Mouse (Mus musculus): ENCODE measurements around the gene Svopl.

Gene Svopl

DNA sequence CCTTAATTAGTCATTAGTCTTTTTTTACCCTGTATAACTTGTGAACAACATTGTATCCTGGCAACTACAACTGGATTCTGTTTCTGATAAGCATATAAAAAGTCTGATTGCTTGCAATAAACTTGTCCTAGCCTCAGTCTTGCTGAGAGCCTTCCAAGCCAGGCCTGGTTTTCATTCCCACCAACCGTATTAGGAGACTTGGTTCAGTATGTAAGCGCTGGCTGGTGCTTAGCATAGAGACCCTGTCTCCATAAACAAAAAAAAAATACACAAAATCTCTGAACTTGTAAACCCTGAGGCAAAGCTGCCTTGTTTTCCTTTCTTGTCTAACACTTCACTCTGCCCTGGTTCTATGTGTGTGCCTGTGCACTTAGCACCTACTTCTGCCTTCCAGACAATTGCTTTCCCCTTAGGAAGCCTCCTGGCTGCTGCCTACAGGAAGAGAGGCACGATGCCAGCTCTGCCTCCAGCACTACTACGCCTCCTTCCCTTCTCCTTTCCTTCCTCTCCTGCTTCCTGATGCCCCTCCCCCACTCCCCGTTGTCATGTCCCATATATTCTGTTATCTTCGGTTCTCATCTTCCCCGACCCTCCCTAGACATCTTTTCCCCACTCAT lies 14.8 kb downstream of the Svopl start:
- DNase-seq (ENCODE audit: low spot score in 2 of 2): peak; percentile 26 to 34

DNA sequence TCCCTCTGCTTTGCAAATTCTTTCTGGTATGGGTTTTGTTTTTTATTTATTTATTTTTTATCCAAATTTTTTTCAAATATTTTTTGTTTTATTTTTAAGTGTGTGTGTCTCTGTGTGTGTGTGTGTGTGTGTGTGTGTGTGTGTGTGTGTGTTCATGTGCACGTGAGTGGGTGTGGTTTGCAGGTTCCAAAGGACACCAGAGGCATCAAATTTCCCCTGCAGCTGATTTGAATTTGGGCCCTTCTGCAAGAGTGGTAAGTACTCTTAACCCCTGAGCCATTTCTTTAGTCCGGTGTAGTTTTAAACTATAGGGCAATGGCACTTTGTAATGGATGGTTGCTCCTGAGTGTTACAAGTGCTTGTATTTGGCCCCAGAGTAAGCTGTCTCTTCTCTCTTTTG lies 18.6 kb downstream of the Svopl start:
- no peak for DNase-seq (ENCODE audit: low spot score in 2 of 2)

DNA sequence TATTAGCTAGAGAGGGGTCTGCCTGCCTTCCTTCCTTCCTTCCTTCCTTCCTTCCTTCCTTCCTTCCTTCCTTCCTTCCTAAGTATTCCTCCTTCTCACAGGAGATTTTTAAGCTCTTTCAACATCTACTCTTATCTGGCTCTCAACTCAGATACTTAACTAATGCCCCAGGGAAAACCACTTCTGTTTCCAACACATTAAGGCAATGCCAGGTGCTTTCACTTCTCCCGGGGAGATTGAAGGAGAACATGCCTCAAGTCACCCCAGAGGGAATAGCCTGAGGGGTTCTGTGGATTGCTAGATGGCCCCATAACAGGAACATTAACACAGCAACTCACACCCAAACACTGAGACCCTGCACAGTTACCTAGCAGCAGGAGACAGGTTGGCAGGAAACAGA lies 19.0 kb downstream of the Svopl start:
- DNase-seq (ENCODE audit: low spot score in 2 of 2): no peak

DNA sequence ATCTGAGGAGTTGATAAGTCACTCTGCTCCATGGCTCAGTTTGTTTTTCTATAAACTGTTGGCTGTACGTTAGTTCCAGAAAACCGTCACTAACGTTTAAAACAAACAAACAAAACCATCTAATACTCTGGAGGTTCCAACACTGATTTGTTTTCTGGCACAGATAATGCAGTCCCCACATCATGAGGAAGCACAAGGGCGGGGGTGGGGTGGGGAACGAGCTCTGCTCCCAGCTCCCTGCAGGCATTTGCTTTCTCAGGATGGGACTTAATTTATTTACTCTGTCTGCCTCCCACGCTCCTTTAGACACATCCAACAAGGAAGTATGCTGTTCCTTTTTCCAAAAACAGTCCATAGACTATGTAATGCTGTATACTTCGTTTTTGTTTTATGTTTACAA lies 23.5 kb downstream of the Svopl start:
- no peak for DNase-seq (ENCODE audit: low spot score in 2 of 2)

DNA sequence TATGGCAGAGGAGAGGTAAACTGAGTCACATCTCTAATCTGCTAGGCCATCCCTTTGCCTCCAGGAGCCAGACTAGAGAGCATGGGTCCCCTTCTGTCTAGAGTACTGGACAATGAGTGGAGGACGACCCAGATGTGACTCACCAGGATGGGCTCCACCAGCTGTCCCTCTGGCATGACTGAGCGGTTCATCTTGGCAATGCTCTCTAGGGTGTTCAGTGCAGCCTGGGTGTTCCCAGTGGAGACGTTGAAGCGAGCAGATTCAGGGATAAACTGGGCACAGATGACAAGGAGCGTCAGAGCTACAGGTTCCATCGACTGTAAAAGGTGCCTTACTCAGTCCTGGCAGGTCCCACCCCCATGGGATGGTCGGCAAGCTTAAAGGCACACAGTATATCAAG lies 25.4 kb downstream of the Svopl start:
- no peak for DNase-seq (ENCODE audit: low spot score in 2 of 2)

DNA sequence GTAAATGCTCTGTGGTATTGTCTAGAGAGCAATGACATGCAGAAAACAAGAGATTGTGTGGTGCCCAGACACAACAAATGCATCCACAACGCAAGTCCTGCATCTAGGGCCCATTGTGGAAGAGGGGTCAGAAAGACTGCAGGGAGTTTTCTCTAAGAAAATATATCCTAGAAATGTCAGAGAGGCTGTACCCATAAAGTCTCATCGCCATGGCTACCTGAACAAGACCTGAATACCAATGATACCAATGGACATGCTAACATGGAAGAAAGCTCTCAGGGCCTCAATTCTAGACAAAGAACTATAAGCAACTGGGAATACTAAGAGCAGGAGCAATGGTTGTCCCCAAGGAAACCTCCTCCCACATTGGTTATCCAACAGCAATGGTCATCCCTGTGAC lies 34.0 kb downstream of the Svopl start:
- no peak for DNase-seq (ENCODE audit: low spot score in 2 of 2)

DNA sequence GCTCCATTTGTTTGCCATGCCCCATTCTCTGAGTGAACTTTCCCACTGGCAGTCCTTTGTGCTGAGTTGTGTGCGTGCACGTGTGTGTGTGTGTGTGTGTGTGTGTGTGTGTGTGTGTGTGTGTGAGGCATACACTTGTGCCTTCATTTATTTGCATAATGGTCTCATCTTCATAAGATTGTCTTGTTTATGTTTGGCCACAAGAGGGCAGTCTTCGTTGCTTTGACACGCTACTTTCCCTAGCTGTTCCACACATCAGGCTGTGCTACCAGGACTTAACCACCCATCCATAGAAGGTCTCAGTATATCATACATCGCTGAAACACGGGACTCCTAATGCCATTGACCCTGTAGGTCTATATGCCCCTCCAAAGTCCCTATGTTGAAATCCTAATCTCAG lies 39.3 kb downstream of the Svopl start:
- peak; percentile 40 to 70 for DNase-seq (ENCODE audit: low spot score in 2 of 2)

DNA sequence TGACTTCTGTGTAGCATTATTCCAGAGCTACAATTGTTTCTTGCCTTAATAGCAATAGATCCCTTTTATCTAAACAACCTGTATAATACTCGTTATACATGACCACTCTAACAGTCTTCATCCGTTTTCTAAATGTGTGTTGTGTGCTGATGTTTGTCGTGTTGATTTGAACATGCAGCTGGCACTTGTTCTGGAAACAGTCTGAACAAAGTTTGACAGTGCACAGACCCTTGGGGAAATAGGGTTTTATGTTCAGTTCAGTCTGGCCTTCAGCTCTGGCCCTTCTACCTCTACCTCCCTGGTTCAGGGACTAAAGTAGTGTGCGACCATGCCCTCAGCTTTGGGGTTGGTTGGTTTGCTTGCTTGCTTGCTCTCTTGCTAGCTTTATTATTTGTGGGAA lies 79.4 kb downstream of the Svopl start:
- DNase-seq (ENCODE audit: low spot score in 2 of 2): no peak

DNA sequence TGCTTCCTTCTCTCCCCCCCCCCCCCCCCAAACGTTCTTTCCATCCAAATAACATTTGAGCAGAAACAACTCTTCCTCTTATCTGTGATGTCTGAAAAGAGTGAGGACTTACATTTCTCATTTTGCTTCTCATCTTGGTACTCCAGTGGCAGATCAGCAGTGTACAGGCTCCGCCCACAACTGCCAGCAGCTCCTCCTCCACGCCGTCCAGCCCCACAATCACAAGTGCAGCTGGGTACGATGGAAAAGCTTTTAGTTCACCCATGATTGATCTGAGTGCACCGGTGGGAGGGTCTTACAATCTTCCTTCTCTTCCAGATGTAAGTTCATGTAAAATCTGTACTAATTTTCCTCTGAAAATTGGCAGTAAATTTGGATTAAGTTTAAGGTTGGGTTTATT lies 95.5 kb downstream of the Svopl start:
- no peak for DNase-seq (ENCODE audit: low spot score in 2 of 2)

DNA sequence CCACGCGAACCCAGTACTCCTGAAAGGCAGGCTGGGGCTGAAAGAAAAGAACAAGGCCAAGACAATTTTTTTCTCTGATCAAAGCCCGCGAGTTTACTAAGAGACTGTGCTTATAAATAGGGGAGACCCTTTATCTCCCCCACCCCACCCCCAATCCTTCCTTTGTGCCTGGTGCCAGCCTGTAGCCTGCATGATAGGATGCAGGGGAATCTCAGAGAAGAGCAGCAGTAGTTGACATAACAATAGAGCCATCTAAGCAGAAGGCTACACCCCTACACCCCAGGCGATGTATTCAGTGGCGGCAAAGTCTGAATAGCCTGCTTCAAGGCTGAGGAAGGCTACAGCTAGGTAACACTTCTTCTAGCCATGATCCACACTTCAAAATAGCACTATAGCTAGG lies 110.3 kb downstream of the Svopl start:
- DNase-seq (ENCODE audit: low spot score in 2 of 2): no peak

Data from right cerebral cortex, adult 2 months (tissue).